Mouse (Mus musculus): Measurements from ENCODE around the gene Sept3. TPM values are rescaled to one million over a fixed set of nuclear protein-coding genes. Genes with fewer than 3 reads are reported as not detected.
A peak's percentile ranks its signal among the peaks of the same experiment; 100 is the strongest.
"Not testable (repeated sequence)": the region's sequence is repeated elsewhere in the genome, so short reads cannot be mapped to it uniquely, and the experiment has no call there.

The Sept3 gene
- polyA plus RNA-seq, 1 experiment from 2014 or later = 479 TPM

- peak overlapping the region; percentile 59; the same call in 1 of the 2 replicates for H3K27ac ChIP-seq
- 22% methylated on average over 9 of the region's 9 CpGs for WGBS
- H3K27me3 ChIP-seq (replicated peaks); H3K4me1 ChIP-seq; H3K36me3 ChIP-seq (replicated peaks); H3K9ac ChIP-seq; H3K9me3 ChIP-seq: not testable (repeated sequence)
- ATAC-seq (replicated peaks) = peak; percentile 49; the same call in 1 of the 2 replicates
- peak overlapping the region; percentile 84 for H3K4me2 ChIP-seq
- peak overlapping the region; percentile 60 for H3K4me3 ChIP-seq
Measured at GRCm38 (mm10) chr15:82244805-82245161, 29.9 kb upstream of the Sept3 start.

GRCm38 (mm10) chr15:82247131-82247776 lies 27.4 kb upstream of the Sept3 start:
- Histone ChIP-seq H3K27ac (no peak overlapping the region), H3K27me3 (replicated peaks) (no peaks in the 10 kb centered on the region), H3K4me1 (peaks cover 9% of the 10 kb centered on the region), H3K9ac (no peak overlapping the region), H3K4me2 (no peak overlapping the region), H3K9me3 (no peaks in the 10 kb centered on the region), H3K4me3 (no peak overlapping the region), H3K36me3 (replicated peaks) (no peaks in the 10 kb centered on the region)
- ATAC-seq (replicated peaks) = no peak
- 79% methylated on average over 3 of the region's 3 CpGs for WGBS

- Histone ChIP-seq H3K4me1 (peaks cover 15% of the 10 kb centered on the region), H3K27ac (no peak overlapping the region), H3K27me3 (replicated peaks) (no peaks in the 10 kb centered on the region), H3K9me3 (no peaks in the 10 kb centered on the region), H3K9ac (no peak overlapping the region), H3K4me3 (no peak overlapping the region), H3K36me3 (replicated peaks) (no peaks in the 10 kb centered on the region), H3K4me2 (no peak overlapping the region)
- no peak for ATAC-seq (replicated peaks)
- WGBS = 100% methylated on average over 3 of the region's 3 CpGs
Measured at GRCm38 (mm10) chr15:82251579-82251978, 23.1 kb upstream of the Sept3 start.

- ATAC-seq (replicated peaks) = no peak
- 91% methylated on average over 6 of the region's 6 CpGs for WGBS
Measured at GRCm38 (mm10) chr15:82252097-82252496, 22.6 kb upstream of the Sept3 start, which contains the start of gene 1500009C09Rik. Gene 1500009C09Rik (plus strand): TSS chr15:82252397.

GRCm38 (mm10) chr15:82255248-82255647 lies 19.4 kb upstream of the Sept3 start:
- WGBS = 44% methylated on average over 4 of the region's 4 CpGs
- Histone ChIP-seq H3K4me2 (peak overlapping the region; percentile 63), H3K9me3 (no peaks in the 10 kb centered on the region), H3K27me3 (replicated peaks) (no peaks in the 10 kb centered on the region), H3K4me1 (peaks cover 31% of the 10 kb centered on the region), H3K4me3 (no peak overlapping the region; the same call in 1 of the 2 replicates), H3K9ac (no peak overlapping the region), H3K27ac (peak overlapping the region; percentile 89), H3K36me3 (replicated peaks) (no peaks in the 10 kb centered on the region)
- peak; percentile 10 for ATAC-seq (replicated peaks)

More at GRCm38 (mm10) chr15:82252097-82252496, 22.6 kb upstream of the Sept3 start, which contains the start of gene 1500009C09Rik:
- Histone ChIP-seq H3K27me3 (replicated peaks) (no peaks in the 10 kb centered on the region), H3K9ac (no peak within 1 kb of the TSS), H3K4me2 (no peak within 1 kb of the TSS), H3K4me3 (no peak within 1 kb of the TSS), H3K4me1 (peaks cover 20% of the 10 kb centered on the region), H3K36me3 (replicated peaks) (no peaks in the 10 kb centered on the region), H3K9me3 (no peaks in the 10 kb centered on the region), H3K27ac (no peak within 1 kb of the TSS)

- Histone ChIP-seq H3K9ac (peak overlapping the region; percentile 66), H3K4me1 (peaks cover 31% of the 10 kb centered on the region), H3K27me3 (replicated peaks) (no peaks in the 10 kb centered on the region), H3K4me3 (peak overlapping the region; percentile 53), H3K4me2 (peak overlapping the region; percentile 63), H3K36me3 (replicated peaks) (no peaks in the 10 kb centered on the region), H3K9me3 (no peaks in the 10 kb centered on the region), H3K27ac (peak overlapping the region; percentile 89)
- 1% methylated on average over 10 of the region's 10 CpGs for WGBS
- ATAC-seq (replicated peaks) = peak; percentile 94
Measured at GRCm38 (mm10) chr15:82255944-82256383, 18.7 kb upstream of the Sept3 start.

GRCm38 (mm10) chr15:82259510-82259909 lies 15.2 kb upstream of the Sept3 start:
- H3K27me3 ChIP-seq (replicated peaks) = no peaks in the 10 kb centered on the region
- ATAC-seq (replicated peaks) = no peak
- no peak overlapping the region for H3K4me2 ChIP-seq
- no peak overlapping the region for H3K27ac ChIP-seq
- no peak overlapping the region for H3K9ac ChIP-seq
- H3K4me1 ChIP-seq = peaks cover 31% of the 10 kb centered on the region
- H3K36me3 ChIP-seq (replicated peaks) = no peaks in the 10 kb centered on the region
- 12% methylated on average over 16 of the region's 16 CpGs for WGBS
- no peak overlapping the region for H3K4me3 ChIP-seq
- H3K9me3 ChIP-seq = no peaks in the 10 kb centered on the region

- Histone ChIP-seq H3K27me3 (replicated peaks) (no peaks in the 10 kb centered on the region), H3K9me3 (no peaks in the 10 kb centered on the region), H3K4me1 (peaks cover 23% of the 10 kb centered on the region), H3K9ac (no peak overlapping the region), H3K4me2 (no peak overlapping the region), H3K36me3 (replicated peaks) (no peaks in the 10 kb centered on the region), H3K4me3 (no peak overlapping the region), H3K27ac (no peak overlapping the region)
- no peak for ATAC-seq (replicated peaks)
- WGBS = 12% methylated on average over 6 of the region's 6 CpGs
Measured at GRCm38 (mm10) chr15:82266356-82266755, 8.3 kb upstream of the Sept3 start.

GRCm38 (mm10) chr15:82268185-82268584 lies 6.5 kb upstream of the Sept3 start:
- Histone ChIP-seq H3K27me3 (replicated peaks) (0 out of 2 replicates have a peak, but pooled peaks cover 3% of the 10 kb centered on the region), H3K27ac (peak overlapping the region; percentile 66), H3K36me3 (replicated peaks) (no peaks in the 10 kb centered on the region), H3K4me1 (peaks cover 28% of the 10 kb centered on the region), H3K9ac (no peak overlapping the region), H3K4me2 (no peak overlapping the region), H3K9me3 (no peaks in the 10 kb centered on the region), H3K4me3 (no peak overlapping the region)
- 12% methylated on average over 3 of the region's 3 CpGs for WGBS
- peak; percentile 54; the same call in 1 of the 2 replicates for ATAC-seq (replicated peaks)

- 78% methylated on average over 9 of the region's 9 CpGs for WGBS
- Histone ChIP-seq H3K36me3 (replicated peaks) (no peaks in the 10 kb centered on the region), H3K9me3 (no peaks in the 10 kb centered on the region), H3K9ac (no peak overlapping the region; the same call in 1 of the 2 replicates), H3K4me3 (no peak overlapping the region), H3K27me3 (replicated peaks) (0 out of 2 replicates have a peak, but pooled peaks cover 3% of the 10 kb centered on the region), H3K4me1 (peaks cover 30% of the 10 kb centered on the region), H3K4me2 (no peak overlapping the region), H3K27ac (peak overlapping the region; percentile 66)
- no peak for ATAC-seq (replicated peaks)
Measured at GRCm38 (mm10) chr15:82268783-82269182, 5.9 kb upstream of the Sept3 start.

- Histone ChIP-seq H3K9ac (0 out of 2 replicates have a peak overlapping the region, but pooled peaks have one; percentile 1), H3K4me2 (no peak overlapping the region), H3K36me3 (replicated peaks) (no peaks in the 10 kb centered on the region), H3K4me1 (peaks cover 42% of the 10 kb centered on the region), H3K4me3 (no peak overlapping the region), H3K27me3 (replicated peaks) (0 out of 2 replicates have a peak, but pooled peaks cover 3% of the 10 kb centered on the region), H3K27ac (0 out of 2 replicates have a peak overlapping the region, but pooled peaks have one; percentile 2), H3K9me3 (no peaks in the 10 kb centered on the region)
- no peak for ATAC-seq (replicated peaks)
- 2% methylated on average over 5 of the region's 5 CpGs for WGBS
Measured at GRCm38 (mm10) chr15:82271201-82271600, 3.5 kb upstream of the Sept3 start.

- peaks cover 53% of the 10 kb centered on the region for H3K4me1 ChIP-seq
Measured at GRCm38 (mm10) chr15:82272295-82272694, 2.4 kb upstream of the Sept3 start.

More at GRCm38 (mm10) chr15:82272295-82272694, 2.4 kb upstream of the Sept3 start:
- no peaks in the 10 kb centered on the region for H3K36me3 ChIP-seq (replicated peaks)
- H3K9me3 ChIP-seq = no peaks in the 10 kb centered on the region
- WGBS = 90% methylated on average over 6 of the region's 6 CpGs
- no peak for ATAC-seq (replicated peaks)
- H3K9ac ChIP-seq = no peak overlapping the region
- no peak overlapping the region for H3K27ac ChIP-seq
- 0 out of 2 replicates have a peak, but pooled peaks cover 3% of the 10 kb centered on the region for H3K27me3 ChIP-seq (replicated peaks)
- H3K4me3 ChIP-seq = no peak overlapping the region
- H3K4me2 ChIP-seq = no peak overlapping the region
